Mouse (Mus musculus) erythroblast, embryonic 14.5 days (primary cell): ENCODE data around the gene Wnt3.

Experiments
- GATA1 ChIP-seq: IDR thresholded peaks from 2 replicates; pipeline ENCODE4 v1.6.1; 2012; ENCODE audit warnings: low read length, inconsistent platforms, mixed read lengths
- TAL1 ChIP-seq: IDR thresholded peaks from 3 replicates; pipeline ENCODE4 v1.6.1; 2012; ENCODE audit warnings: low read length, inconsistent platforms, mixed read lengths

GRCm38 (mm10) chr11:103864486-103864885 lies 90.5 kb downstream of the Wnt3 start:
- no peak for TF ChIP-seq TAL1
- TF ChIP-seq GATA1 = no peak
